Mouse (Mus musculus): ENCODE measurements at regions not wholly inside any gene's neighbourhood (a gene's known extent, or its start where the extent isn't known, plus 50 kb on each side); places are given as distances from the start of the nearest gene placed in this dataset.

DNA sequence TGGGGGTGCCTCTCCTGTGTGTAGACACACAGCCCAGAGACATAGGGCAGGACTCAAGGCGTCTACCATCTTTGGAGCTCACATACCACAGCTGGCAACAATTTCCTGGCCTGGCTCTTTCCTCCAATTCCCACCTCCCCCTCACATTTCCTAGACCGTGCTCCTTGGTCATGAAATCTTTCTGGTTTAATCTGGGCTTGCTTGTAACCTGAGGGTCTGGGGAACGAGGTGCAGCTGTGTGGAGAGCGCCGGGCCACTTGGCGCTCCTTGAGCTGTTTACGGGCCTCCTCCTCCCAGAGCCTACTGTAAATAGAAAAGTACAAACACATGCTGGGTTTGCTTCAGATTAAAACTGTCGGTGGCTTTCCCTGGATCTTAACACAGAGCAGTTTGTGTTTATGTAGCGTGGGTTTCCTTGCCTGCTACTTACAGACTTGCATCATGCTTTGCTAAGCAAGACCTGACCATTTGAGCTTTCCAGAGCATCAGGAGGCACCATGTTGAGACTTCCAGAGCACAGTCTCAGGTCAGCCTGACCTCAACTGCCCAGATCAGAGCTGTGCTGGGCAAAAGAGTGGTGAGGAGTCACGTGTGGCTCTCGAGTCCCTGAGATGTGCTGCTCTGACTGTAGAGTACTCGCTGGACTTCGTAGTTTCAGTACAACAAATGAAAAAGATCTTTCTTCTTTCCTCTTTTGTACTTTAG is 66.1 kb upstream of the Haao start:
- TF ChIP-seq POLR2A (IDR thresholded peaks at IDR 0.05; ENCODE audit: extremely low read depth, insufficient read depth, low read length) (no peak), CTCF (IDR thresholded peaks at IDR 0.05; ENCODE audit: extremely low read depth, insufficient read depth, low read length) (no peak)

Measured in cortical plate, adult 2 months (tissue).